Mouse (Mus musculus) stomach, postnatal 0 days (tissue): ENCODE data around the gene Parvb.

Experiments
- CTCF ChIP-seq: IDR thresholded peaks from 2 replicates; pipeline ENCODE4 v1.5.1; 2016; ENCODE audit warnings: antibody characterized with exemption, low read depth, mild to moderate bottlenecking, moderate library complexity
- EP300 ChIP-seq: optimal IDR thresholded peaks from 2 replicates; pipeline ENCODE3; 2016; ENCODE audit warnings: antibody characterized with exemption

DNA sequence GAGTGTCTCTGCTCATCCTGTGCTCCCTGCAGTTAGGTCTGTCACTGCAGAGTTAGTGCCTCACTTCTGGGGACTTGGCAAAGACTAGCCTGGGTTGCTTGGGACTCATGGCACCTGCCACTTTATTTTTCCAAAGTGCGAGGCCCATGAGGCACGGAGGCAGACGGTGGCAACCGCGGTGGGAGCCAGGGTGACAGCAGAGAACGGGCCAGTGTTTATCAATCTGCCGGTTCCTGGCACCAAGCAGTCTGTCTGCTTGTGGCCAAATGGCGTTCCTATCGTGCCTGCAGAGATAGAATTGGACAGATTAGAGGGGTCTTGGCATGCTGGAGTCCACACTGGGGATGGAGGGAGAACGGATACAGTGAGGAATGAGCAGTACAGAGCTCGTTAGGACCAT lies 78.4 kb downstream of the Parvb start:
- TF ChIP-seq EP300 = no peak
- no peak for TF ChIP-seq CTCF
